Mouse (Mus musculus) megakaryocyte, embryonic 14.5 days (primary cell): ENCODE measurements around the gene Rep15.

Experiments
- FLI1 ChIP-seq: IDR thresholded peaks from 2 replicates; pipeline ENCODE4 v1.6.1; 2012; ENCODE audit warnings: low read length, inconsistent platforms, mixed read lengths
- GATA1 ChIP-seq: IDR thresholded peaks from 3 replicates; pipeline ENCODE4 v1.6.1; 2012; ENCODE audit warnings: mixed read lengths, low read length, inconsistent platforms, borderline replicate concordance

GRCm38 (mm10) chr6:147061630-147062029, 29.2 kb downstream of the Rep15 start:
- TF ChIP-seq FLI1: no peak
- TF ChIP-seq GATA1: no peak
